Mouse (Mus musculus): ENCODE measurements around the gene Dnaja4. TPM values are rescaled to one million over a fixed set of nuclear protein-coding genes. Genes with fewer than 3 reads are reported as not detected.
"Not testable (repeated sequence)": the region's sequence is repeated elsewhere in the genome, so short reads cannot be mapped to it uniquely, and the experiment has no call there.

Dnaja4 gene
- total RNA-seq (2021): 10 to 100 TPM; 38.8 to 42.9 TPM

DNA sequence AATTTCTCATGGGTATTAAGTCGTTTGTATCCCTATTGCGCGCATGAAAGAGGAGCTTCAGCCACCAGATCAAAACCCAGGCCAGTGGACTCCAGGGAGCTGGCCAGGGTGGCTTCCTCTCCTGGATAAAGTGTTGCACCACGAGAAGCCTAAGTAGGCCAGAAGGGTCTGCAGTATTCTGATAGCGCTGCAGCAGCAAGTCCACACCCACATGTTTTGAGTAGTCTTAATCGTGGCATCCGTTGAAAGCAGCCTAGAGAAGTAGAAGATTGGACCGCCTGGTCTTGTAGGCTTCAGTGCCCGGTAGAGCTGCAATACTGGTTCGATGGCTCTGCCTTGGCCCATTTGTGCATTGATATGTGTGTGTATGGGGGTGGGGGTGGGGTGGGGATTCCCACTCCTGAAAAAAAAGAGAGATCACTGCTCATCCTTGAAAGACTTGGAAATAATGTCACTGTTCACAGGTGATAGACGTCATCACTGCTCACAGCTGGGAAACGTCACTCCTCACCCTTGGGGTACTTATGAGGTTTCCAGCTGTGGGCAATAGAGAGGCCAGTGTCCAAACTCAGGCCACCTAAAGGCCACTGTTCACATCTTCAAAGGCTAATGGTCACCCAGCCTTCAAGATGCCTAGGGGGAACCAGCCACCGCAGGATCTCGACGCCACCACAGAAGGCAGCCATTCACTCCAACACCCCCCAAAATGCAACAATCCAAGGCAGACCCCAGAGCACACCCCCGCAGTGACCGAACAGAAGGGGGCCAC lies at the start of gene Dnaja4:
Gene Dnaja4, plus strand, starts transcription at position 556 of the 769 bp plus-strand sequence.
- no peak for DNase-seq (ENCODE audit: low spot score in 2 of 2)
- intact Hi-C loops (cut with DNase I): no loop called here

DNA sequence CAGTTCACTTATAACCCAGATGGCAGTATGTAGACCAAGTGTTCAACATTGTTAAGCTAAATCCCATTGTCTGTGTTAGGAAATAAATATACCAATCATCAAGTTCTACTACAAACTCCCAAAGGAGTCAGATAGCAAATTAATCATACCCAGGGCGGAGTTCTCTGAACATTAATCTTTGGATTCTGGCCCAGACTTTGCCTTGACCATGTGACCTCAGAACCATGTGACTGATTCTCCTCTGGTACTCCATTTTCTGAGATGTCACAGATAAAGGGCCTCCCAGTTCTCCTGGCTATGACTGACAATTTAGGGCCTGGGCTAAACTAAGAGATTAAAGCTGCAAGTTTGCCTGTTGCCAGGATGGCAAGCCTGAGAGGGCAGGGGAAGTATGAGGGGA lies 49.3 kb upstream of the Dnaja4 start:
- no peak for DNase-seq (ENCODE audit: low spot score in 2 of 2)
- intact Hi-C loops (cut with DNase I): no loop called here

DNA sequence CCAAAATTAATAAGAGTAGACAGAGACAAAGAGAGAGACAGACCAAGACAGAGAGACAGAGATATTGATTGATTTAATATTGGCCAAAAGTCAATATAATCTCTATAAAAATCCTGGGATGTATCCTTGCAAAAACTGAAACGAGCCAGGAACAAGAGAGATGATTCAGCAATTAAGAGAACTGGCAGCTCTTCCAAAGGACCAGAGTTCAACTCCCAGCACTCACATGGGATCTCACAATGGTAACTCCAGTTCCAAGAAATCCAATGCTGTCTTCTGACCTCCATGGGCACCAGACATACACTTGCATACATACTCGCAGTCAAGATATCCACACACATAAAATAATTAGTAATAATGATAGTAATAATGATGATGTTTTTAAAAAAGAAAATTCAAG lies 45.9 kb upstream of the Dnaja4 start:
- no peak for DNase-seq (ENCODE audit: low spot score in 2 of 2)
- intact Hi-C loops (cut with DNase I): no loop called here

DNA sequence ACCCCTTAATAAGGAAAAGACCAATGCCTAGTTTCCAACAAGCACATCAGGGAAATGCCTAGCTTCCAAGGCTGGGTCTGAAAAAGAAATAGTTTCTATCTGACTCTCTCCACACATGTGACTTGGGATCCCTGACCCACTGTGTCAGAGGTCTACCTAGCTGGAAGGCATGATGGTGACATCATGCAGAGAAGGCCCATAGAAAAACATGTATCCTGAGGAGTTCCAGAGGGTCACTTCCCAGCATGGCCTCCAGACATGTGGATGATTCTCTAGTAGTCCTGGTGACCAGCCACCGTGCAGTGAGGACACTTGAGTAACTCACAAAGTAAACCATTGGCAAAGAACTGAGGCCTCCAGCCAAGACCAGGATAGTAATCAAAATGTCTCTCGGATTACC lies 42.8 kb upstream of the Dnaja4 start:
- intact Hi-C loops (cut with DNase I): no loop called here
- DNase-seq (ENCODE audit: low spot score in 2 of 2): no peak

DNA sequence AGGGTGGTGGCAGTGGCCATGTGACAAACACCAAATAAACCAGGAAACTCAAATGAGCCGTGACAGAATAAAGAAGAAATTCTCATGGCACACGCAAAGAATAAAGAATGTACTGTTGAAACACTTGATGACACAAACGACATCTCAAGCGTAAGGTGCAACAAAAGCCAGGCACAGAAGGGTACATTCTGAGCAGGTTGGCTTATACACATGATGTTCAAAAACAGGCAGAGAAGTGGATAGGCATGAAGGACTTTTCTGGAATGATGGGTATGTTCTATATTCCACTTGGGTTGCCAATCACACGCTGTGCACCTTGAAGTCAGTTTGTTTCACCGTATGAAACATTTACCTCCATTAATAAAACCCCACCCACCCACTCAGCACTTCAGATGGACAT lies 42.3 kb upstream of the Dnaja4 start:
- intact Hi-C loops (cut with DNase I): no loop called here
- no peak for DNase-seq (ENCODE audit: low spot score in 2 of 2)

DNA sequence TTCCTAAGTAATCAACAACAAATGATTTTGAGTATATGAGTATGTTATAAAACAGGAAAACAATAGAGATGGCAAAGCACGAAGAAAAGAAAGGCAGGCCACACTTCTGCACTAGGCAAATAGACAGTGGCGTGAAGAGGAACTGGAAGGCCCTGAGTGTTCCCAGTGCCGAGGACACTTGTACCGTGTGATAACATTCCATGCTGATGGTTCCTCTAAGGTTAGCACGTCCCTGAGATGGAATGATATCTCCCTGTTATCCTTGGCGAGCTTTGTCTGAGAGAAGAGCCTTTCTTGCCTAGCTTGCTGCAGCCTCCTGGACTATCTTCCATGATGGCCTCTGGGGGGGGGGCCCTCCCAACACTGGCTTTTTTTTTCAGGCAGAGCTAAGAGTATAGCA lies 39.9 kb upstream of the Dnaja4 start:
- no peak for DNase-seq (ENCODE audit: low spot score in 2 of 2)
- intact Hi-C loops (cut with DNase I): no loop called here

DNA sequence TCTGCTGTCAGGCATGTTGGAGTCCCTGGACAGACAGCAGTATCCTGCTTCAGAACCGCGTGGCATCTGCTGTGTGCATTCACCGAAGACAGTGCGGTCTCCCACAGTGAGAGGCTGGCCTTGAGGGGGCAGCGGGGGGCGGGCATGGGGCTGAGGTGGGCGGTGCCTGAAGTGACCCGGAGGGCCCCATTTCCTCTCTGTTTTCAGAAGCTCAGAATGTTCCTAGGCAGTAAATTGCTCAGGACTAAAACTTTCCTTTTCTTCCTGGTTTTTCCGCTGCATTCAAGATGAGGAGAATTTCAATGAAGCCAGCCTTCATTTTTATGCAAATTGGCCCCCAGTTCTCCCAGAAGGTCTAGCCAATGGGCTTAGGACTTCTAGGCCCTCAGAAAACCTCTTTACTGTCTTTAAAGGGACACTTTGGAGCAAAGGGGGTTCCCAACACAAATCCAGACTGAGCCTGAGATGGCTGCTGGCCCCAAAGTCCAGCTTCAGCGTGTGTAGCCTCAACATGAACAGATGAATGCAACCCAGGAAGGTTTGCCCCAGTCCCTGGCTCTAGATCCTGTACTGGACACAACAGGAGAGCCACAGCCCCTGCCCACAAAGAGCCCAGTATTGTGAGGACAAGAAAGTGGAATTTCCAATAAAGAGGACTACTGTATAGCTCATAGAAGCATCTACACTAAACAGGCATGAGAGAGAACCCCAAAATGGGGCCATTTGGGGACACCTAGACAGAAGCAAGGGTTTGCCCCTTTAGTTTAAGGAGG lies 36.9 kb upstream of the Dnaja4 start, which contains the start of gene Acsbg1:
Gene Acsbg1, minus strand, starts transcription at position 266 of the 773 bp plus-strand sequence.
- peak in 1 of 2 experiments; percentile 11 for DNase-seq (ENCODE audit: low spot score in 2 of 2)
- intact Hi-C loops (cut with DNase I): no loop called here

DNA sequence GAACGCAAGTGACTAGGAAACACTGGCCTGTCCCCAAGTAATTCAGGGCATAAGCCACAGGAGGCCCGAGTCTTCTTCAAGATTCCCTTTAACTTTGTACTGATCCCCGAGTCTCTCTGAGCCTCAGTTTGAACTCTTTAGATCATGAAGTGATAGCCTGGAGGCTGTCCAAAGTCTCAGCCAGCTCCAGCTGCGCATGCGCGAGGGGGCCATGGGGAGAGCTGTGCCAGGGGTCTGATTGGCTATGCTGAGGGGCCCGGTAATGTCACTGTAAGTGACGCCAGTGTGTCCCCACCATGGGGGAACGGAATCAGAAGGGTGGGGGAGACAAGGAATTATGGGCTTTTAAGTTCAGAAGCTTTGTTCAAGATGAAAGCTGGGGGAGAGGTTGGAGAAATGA lies 34.3 kb upstream of the Dnaja4 start:
- no peak for DNase-seq (ENCODE audit: low spot score in 2 of 2)
- intact Hi-C loops (cut with DNase I): no loop called here

DNA sequence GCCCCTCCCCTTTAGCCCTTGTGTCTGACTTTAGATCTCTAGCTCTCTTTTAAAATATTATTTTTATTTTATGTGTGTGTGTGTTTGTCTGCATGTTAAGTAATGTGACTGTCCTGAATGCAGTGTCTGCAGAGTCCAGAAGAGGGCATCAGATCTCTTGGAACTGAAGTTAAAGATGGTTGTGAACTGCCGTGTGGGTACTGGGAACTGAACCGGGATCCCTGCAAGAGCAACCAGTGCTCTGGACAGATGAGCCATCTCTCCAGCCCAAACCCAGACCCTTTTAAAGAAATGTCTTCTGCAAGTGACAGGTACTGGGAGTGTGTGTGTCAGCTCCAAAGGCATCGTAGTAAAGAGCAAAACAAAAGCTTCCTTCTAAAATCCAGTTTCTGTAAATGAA lies 32.6 kb upstream of the Dnaja4 start:
- intact Hi-C loops (cut with DNase I): no loop called here
- DNase-seq (ENCODE audit: low spot score in 2 of 2): no peak

DNA sequence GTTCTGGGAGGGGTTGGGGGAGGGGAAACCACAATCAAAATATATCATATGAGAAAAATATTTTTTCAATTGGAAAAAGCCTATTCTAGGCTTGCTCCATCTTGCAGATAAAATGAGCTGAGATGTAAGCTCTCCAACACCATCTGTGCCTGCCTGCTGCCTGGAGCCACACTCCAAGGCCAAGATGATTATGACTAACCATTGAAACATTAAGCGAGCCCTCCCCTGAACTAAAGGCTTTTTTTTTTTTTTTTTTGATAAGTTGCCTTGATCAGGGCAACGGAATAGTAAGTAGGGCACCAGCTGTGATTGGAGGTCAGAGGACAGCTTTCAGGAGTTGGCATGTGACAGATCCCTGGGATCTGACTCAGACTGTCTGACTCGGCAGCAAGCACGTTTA lies 30.2 kb upstream of the Dnaja4 start:
- intact Hi-C loops (cut with DNase I): no loop called here

DNA sequence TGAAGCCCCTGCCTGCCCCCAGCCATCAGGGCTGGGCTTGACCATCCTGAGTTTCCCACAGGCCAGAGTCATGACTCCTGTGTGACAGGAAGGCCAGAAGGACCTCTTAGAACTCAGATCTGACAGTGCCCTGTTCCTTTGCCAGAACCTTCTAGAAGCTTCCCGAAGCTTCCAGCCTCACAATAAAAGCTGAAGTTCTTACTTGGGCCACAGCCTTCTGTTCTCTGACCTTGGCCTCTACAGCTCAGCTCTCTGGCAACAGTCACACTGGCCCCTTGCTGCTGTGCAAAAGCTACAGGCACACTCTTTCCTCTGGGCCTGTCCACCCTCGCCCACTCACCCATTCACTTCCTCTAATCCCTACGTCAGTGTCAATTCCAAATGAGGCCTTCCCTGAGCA lies 26.7 kb upstream of the Dnaja4 start:
- intact Hi-C loops (cut with DNase I): no loop called here

More for the DNA sequence above, 30.2 kb upstream of the Dnaja4 start:
- DNase-seq (ENCODE audit: low spot score in 2 of 2): peak; percentile 19 to 36

DNA sequence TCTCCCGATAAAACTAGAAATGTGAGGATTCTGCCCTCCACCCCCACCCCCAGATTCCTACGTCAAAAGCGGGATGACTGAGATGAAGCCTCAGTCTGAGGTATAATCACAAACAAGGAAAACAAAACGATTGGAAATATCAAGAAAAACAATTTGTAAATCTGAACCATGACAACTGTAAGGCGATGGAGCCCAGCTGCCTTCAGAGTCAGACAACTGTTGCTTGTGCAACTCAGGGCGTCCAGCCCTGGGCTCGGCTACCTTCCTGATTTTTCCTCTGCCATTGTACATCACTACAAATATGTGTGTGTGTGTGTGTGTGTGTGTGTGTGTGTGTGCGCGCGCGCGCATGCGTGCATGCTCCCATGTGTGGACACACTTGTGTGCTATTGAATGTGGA lies 24.8 kb upstream of the Dnaja4 start:
- DNase-seq (ENCODE audit: low spot score in 2 of 2): no peak
- intact Hi-C loops (cut with DNase I): no loop called here

More for the DNA sequence above, 26.7 kb upstream of the Dnaja4 start:
- no peak for DNase-seq (ENCODE audit: low spot score in 2 of 2)

DNA sequence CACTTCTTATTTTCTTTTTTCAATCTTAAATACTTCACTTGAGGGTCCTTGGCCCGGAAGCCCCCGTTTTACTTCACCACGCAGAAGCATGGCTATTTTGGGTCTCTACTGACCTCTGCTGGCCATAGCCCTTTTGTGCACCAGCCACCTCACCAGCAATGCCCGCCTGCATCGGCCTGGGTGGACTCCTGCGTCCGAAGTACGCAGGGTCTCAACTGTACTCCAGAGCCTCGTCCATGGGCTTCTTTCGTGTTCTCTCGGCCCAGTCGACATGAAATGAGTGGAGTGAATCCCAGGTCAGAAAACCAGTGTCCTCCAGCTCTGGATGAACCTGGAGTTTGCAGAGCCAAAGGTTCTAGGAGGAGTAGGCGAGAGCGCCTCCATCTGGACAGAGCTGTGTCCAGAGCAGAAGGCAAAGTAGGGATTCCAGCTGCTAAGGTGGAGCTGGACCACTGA lies 22.1 kb upstream of the Dnaja4 start:
- DNase-seq (ENCODE audit: low spot score in 2 of 2): peak; percentile 74 to 76
- intact Hi-C loops (cut with DNase I): loop anchor here (1.0 to 2.0 kb wide), 2 partner anchors 63 to 150 kb away; no protein-coding TSS in a partner anchor

DNA sequence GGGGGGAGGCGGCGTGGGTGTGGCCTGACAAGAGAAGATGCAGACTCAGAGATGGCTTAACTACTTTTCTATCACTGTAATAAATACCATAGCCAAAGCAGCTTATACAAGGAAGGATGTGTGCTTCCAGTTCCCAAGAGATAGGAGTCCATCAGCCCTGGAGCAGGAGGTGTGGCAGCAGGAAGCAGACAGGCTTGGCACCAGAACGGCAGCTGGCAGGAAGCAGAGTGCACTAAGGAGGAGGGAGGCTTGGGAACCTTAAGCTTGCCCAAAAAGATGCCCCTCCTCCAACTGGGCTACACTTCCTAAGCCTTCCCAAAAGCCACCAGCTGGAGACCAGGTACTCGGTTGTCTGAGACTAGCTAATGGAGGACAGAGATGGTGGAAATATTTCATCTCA lies 15.8 kb upstream of the Dnaja4 start:
- no peak for DNase-seq (ENCODE audit: low spot score in 2 of 2)
- intact Hi-C loops (cut with DNase I): no loop called here

DNA sequence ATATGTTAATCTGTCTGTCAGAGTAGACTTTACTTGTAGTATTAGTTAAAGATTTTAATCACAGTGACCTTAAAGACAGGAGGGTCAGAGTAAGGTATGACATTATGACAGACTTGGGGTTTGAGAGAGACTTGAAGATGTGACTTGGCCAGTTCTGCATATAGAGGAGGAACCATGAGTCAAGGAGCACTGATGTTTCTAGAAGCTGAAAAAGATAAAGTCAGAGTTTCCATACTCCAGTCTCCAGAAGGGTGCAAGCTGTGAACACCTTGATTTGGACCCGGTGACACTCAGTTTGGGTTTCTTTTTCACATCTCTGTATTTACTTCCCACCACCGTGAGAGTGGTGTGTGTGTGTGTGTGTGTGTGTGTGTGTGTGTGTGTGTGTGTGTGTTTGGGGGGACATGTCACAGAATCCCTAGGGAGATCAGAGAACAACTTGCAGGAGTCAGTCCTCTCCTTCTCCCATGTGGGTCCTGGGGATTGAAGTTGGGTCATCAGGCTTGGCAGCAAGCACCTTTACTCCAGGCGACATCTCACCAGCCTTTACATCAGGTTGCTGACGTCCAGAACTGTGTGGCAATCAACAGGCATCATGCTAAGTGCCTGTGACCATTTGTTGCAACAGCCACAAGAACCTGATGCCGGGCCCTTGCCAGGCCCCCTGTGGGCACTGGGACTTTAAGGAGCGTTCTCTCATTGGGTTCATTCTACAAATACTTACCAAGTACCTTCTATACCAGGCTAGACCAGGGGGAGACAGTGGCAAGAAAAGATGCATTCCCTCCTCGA lies 14.7 kb upstream of the Dnaja4 start:
- no peak for DNase-seq (ENCODE audit: low spot score in 2 of 2)
- intact Hi-C loops (cut with DNase I): no loop called here

DNA sequence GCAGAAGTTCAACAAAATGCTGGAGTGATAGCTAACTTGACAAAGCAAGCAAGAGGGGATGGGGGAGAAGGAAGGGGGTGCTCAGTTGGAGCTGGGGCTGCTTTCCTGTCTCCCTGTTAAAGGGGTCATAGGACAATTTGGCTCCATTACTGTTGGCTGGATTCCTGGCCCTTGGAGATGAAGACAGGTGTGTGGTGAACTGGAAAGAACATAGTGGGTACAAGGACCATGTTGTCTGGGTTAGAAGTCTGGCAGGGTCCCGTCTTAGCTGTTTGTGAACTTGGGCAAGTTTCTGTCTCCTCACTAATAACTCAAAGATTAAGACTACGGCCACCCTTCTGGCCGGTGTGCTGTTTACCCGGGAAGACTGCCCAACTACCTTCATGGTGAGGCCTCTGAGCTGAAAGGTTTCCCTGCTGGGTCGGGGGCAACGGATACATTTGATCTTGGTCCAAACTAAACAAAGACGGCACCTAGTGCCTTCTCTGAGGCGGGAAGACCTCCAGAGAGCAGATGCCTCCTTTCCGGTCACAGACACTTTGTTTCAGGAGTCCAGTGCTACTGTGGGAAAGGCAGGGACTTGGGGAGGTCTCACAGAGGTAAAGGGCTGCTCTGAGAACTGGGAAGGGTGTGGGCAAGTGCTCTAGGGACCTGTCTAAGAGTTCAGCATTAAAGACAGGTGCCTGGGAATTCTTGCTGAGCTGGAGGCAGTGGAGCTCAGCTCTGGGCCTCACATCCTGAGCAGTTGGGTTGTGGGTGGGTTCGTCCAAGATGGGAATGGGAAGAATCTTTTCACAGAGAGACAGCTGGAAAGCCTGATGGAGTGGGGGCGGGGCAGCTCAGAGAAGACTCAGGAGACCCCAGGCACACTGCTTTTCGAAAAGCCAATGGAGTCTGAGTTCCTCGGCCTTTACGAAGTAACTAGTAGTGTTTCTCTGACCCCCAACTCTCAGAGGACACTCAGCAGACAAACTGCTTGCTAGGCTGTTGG lies 11.1 kb upstream of the Dnaja4 start:
- DNase-seq (ENCODE audit: low spot score in 2 of 2): peak in 1 of 2 experiments; percentile 22
- intact Hi-C loops (cut with DNase I): no loop called here

DNA sequence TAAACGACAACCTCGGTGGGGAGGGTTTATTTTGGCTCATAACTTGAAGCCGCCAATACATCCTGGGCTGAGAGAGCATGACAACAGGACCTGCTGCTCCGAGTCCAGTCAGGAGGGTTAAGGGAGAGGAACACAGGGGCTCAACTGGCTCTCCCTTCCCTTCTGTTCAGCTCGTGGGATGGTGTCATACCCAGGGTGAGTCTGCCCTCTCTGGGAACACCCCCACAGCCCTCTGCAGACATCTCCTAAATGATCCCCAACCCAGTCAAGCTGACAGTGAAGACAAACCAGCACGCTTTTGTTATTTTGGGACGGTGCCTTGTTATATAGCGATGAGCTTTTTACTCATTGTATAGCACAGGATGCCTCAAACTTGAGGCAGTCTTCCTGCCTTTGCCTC lies 9.2 kb upstream of the Dnaja4 start:
- DNase-seq (ENCODE audit: low spot score in 2 of 2): no peak
- intact Hi-C loops (cut with DNase I): no loop called here

DNA sequence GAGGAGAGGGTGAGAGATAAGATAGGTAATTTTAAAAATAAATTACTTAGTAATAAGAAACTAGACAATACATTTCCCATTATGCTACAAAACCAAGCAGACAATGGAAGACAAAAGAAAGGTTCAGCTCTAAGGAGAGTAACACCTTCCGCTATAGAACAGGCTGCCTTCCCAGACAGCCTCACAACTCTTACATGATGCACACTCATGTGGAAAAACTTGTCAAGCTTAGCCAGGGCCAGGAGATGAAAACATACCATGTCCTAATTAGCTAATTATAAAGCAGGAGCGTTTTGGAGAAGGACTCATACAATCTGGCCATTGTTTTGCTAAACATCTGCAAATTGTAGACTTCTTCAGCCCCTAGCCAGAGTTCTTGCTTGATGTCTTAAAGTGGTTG lies 8.0 kb upstream of the Dnaja4 start:
- intact Hi-C loops (cut with DNase I): not testable (repeated sequence)

DNA sequence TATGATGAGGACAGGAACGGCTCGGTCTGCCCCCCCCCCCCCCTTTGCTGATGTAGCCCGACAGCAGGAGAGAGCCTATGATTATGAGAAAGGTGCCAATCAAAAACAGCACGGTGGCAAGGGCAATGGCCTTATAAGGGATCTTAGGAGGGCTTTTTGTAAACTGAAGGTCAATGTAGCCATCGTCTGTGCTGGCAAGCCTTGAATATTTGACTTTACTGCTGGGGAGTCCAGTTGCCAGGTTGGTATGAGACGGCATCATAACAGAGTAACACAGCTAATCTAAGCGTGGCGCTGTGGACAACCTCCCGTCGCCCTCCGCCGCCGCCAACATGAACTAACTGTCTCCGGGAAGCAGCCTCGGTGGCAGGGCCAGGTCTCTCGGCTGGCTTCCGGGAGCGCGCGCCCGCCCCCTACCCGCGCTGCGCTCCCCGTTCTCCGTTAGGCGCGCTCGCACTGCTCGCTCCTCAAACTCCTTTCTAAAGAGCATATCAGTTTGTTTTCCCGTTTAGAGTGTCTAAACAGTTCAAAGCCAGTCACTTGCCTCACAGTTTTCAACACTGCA lies 7.3 kb upstream of the Dnaja4 start:
- DNase-seq (ENCODE audit: low spot score in 2 of 2); intact Hi-C loops (cut with DNase I): not testable (repeated sequence)

More for the DNA sequence above, 8.0 kb upstream of the Dnaja4 start:
- not testable (repeated sequence) for DNase-seq (ENCODE audit: low spot score in 2 of 2)
